Mouse (Mus musculus) neural tube, embryonic 15.5 days (tissue): Measurements from ENCODE around the gene Mcm6. TPM values are rescaled to one million over a fixed set of nuclear protein-coding genes. Genes with fewer than 3 reads are reported as not detected.
"Not testable (repeated sequence)": the region's sequence is repeated elsewhere in the genome, so short reads cannot be mapped to it uniquely, and the experiment has no call there.

ENCODE experiments used
- ATAC-seq: fragments of 200-750 bp; cut with Nextera tagmentation; 2 replicates; pipeline ENCODE4 v1.8.0; 2017; ENCODE audit warnings: mild to moderate bottlenecking, moderate TSS enrichment, moderate library complexity; ENCODE audit not compliant: low FRiP score
- H3K27ac ChIP-seq: fragments of 300-500 bp; sonication (generic); replicated peaks from 2 replicates; pipeline ENCODE4 v1.5.1; 2015; ENCODE audit warnings: mild to moderate bottlenecking, inconsistent platforms
- H3K27me3 ChIP-seq: fragments of 300-500 bp; sonication (generic); replicated peaks from 2 replicates; pipeline ENCODE4 v1.6.1; 2015; ENCODE audit warnings: inconsistent platforms
- H3K36me3 ChIP-seq: fragments of 300-500 bp; sonication (generic); 2 replicates; pipeline ENCODE4 v1.6.1; 2015; ENCODE audit warnings: inconsistent platforms
- H3K4me1 ChIP-seq: fragments of 300-500 bp; sonication (generic); 2 replicates; pipeline ENCODE4 v1.6.1; 2015; ENCODE audit warnings: inconsistent platforms
- H3K4me2 ChIP-seq: fragments of 300-500 bp; sonication (generic); 2 replicates; pipeline ENCODE4 v1.6.1; 2015; ENCODE audit warnings: inconsistent platforms, mild to moderate bottlenecking, moderate library complexity
- H3K4me3 ChIP-seq: fragments of 300-500 bp; sonication (generic); replicated peaks from 2 replicates; pipeline ENCODE4 v1.5.1; 2015; ENCODE audit warnings: mild to moderate bottlenecking, inconsistent platforms
- H3K9ac ChIP-seq: fragments of 300-500 bp; sonication (generic); replicated peaks from 2 replicates; pipeline ENCODE4 v1.6.1; 2015; ENCODE audit warnings: mild to moderate bottlenecking, inconsistent platforms
- H3K9me3 ChIP-seq: fragments of 300-500 bp; sonication (generic); replicated peaks from 2 replicates; pipeline ENCODE4 v1.6.1; 2016; ENCODE audit warnings: inconsistent platforms
- WGBS: fragments of 180-500 bp; shearing (Covaris S2); methylation state at CpG from one replicate; pipeline ENCODE4 v1.1.7; 2015; ENCODE audit warnings: mixed read lengths; 5-methylcytosine and 5-hydroxymethylcytosine counted together
- polyA plus RNA-seq: library from polyadenylated mRNA; unstranded; fragments of >200 nt; fragmentation: Nextera tagmentation; extraction: Ambion mirVana; gene quantifications from 2 replicates; pipeline ENCODE4 v1.2.1, GENCODE M21; 2015

Gene Mcm6
- polyA plus RNA-seq, 1 experiment from 2014 or later = 52.3 TPM

GRCm38 (mm10) chr1:128327165-128327564 lies 32.3 kb downstream of the Mcm6 start:
- 95% methylated on average over 1 of the region's 1 CpGs for WGBS
- Histone ChIP-seq H3K27ac (no peak overlapping the region), H3K36me3 (peaks cover 7% of the 10 kb centered on the region; the same call in 1 of the 2 replicates), H3K9me3 (no peaks in the 10 kb centered on the region), H3K4me1 (no peaks in the 10 kb centered on the region), H3K4me2 (no peak overlapping the region), H3K4me3 (no peak overlapping the region), H3K9ac (no peak overlapping the region), H3K27me3 (no peaks in the 10 kb centered on the region)
- no peak for ATAC-seq

DNA sequence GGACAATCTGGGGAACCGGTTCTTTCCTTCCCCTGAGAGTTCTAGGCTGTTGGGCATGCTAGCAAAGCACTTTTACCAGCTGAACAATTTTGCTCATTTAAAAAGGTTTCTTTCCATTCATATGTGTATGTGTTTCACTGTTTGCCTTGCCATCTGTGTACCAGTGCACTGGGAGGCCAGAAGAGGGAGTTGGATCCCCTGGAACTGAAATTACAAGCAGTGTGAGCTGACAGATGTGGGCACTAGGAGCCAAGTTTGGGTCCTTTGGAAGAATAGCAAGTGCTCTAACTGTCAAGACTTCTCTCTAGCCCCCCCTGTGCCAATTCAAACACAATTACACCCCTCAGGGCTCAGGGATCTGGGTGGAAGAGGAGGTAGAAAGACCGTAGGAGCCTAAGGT lies 34.7 kb downstream of the Mcm6 start:
- no peak for ATAC-seq
- Histone ChIP-seq H3K4me1 (no peaks in the 10 kb centered on the region), H3K9me3 (no peaks in the 10 kb centered on the region), H3K4me2 (no peak overlapping the region), H3K27me3 (no peaks in the 10 kb centered on the region), H3K9ac (no peak overlapping the region), H3K4me3 (no peak overlapping the region), H3K27ac (no peak overlapping the region), H3K36me3 (no peaks in the 10 kb centered on the region)
- 74% methylated on average over 2 of the region's 2 CpGs for WGBS

DNA sequence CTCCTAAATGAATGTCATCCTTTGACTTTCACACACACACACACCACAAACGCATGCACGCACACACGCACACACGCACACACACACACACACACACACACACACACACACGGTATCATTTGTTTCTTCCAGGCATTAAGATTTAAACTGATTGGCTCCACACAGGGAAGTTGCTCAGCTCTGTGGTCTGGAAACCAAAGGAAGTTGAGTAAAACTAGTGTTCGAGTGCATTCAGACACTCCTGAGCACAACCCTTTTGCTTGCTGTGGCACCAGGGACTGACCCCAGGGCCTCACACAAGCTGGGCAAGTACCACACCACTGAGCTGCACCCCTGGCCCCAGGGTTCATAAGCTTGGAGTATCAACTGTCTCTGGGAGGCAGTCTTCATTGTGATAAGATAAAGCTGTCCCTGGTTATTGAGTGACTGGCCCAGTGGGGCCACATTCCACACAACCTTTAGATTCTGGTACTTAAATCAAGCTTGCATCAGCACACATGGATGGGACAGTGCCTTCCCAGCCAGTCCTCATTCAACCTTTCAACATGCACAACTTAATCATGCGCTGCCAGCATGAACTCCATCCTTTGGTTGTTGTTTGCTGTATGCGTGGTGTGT lies 36.3 kb downstream of the Mcm6 start:
- Histone ChIP-seq H3K27ac (no peak overlapping the region), H3K9me3 (no peaks in the 10 kb centered on the region), H3K4me3 (no peak overlapping the region), H3K9ac (no peak overlapping the region), H3K27me3 (no peaks in the 10 kb centered on the region), H3K4me2 (no peak overlapping the region), H3K36me3 (no peaks in the 10 kb centered on the region), H3K4me1 (no peaks in the 10 kb centered on the region)
- 90% methylated on average over 8 of the region's 8 CpGs for WGBS
- no peak for ATAC-seq

- not testable (repeated sequence) for H3K27ac ChIP-seq, H3K4me3 ChIP-seq, H3K36me3 ChIP-seq, H3K9ac ChIP-seq, ATAC-seq, H3K4me2 ChIP-seq, H3K4me1 ChIP-seq, H3K27me3 ChIP-seq, H3K9me3 ChIP-seq
- 91% methylated on average over 6 of the region's 6 CpGs for WGBS
Measured at GRCm38 (mm10) chr1:128319266-128319665, 40.2 kb downstream of the Mcm6 start.

GRCm38 (mm10) chr1:128314665-128315064 lies 44.8 kb downstream of the Mcm6 start:
- ATAC-seq = no peak
- no peaks in the 10 kb centered on the region for H3K9me3 ChIP-seq
- no peak overlapping the region for H3K27ac ChIP-seq
- no peak overlapping the region for H3K4me2 ChIP-seq
- WGBS = 69% methylated on average over 4 of the region's 4 CpGs
- H3K27me3 ChIP-seq = no peaks in the 10 kb centered on the region
- no peak overlapping the region for H3K9ac ChIP-seq
- H3K36me3 ChIP-seq = no peaks in the 10 kb centered on the region
- 0 out of 2 replicates have a peak, but pooled peaks cover 2% of the 10 kb centered on the region for H3K4me1 ChIP-seq
- H3K4me3 ChIP-seq = no peak overlapping the region

GRCm38 (mm10) chr1:128309043-128309442 lies 50.4 kb downstream of the Mcm6 start:
- H3K9ac ChIP-seq = no peak overlapping the region
- H3K4me3 ChIP-seq = no peak overlapping the region
- 86% methylated on average over 3 of the region's 3 CpGs for WGBS
- H3K4me1 ChIP-seq = no peaks in the 10 kb centered on the region
- H3K27me3 ChIP-seq = no peaks in the 10 kb centered on the region
- ATAC-seq = no peak
- H3K9me3 ChIP-seq = no peaks in the 10 kb centered on the region
- H3K27ac ChIP-seq = no peak overlapping the region
- no peaks in the 10 kb centered on the region for H3K36me3 ChIP-seq
- no peak overlapping the region for H3K4me2 ChIP-seq

DNA sequence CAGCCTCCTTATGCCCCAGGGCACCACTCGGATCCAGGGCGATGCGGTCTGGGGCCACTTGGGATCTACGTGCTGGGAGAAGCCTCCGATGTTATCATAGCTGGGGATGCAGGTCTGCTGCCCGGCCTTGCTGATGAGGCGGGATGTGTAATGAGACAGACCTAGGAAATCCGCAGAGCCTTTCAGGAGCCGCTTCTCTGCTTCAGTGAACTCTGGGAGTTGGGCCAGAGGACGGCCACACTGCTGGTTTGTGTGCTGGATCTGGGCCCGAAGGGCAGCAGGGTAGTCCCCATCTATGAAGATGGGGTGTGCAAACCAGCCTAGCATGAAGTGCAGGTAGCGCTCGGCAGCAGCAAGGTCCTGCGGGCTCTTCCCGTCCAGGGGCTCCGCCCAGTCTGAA lies 55.6 kb downstream of the Mcm6 start:
- H3K27me3 ChIP-seq = no peaks in the 10 kb centered on the region
- no peaks in the 10 kb centered on the region for H3K4me1 ChIP-seq
- no peak overlapping the region for H3K4me2 ChIP-seq
- ATAC-seq = 0 out of 2 replicates have a peak, but pooled peaks have one; percentile 24
- no peaks in the 10 kb centered on the region for H3K36me3 ChIP-seq
- no peak overlapping the region for H3K4me3 ChIP-seq
- H3K9ac ChIP-seq = no peak overlapping the region
- WGBS = 86% methylated on average over 16 of the region's 16 CpGs
- H3K27ac ChIP-seq = no peak overlapping the region
- no peaks in the 10 kb centered on the region for H3K9me3 ChIP-seq

DNA sequence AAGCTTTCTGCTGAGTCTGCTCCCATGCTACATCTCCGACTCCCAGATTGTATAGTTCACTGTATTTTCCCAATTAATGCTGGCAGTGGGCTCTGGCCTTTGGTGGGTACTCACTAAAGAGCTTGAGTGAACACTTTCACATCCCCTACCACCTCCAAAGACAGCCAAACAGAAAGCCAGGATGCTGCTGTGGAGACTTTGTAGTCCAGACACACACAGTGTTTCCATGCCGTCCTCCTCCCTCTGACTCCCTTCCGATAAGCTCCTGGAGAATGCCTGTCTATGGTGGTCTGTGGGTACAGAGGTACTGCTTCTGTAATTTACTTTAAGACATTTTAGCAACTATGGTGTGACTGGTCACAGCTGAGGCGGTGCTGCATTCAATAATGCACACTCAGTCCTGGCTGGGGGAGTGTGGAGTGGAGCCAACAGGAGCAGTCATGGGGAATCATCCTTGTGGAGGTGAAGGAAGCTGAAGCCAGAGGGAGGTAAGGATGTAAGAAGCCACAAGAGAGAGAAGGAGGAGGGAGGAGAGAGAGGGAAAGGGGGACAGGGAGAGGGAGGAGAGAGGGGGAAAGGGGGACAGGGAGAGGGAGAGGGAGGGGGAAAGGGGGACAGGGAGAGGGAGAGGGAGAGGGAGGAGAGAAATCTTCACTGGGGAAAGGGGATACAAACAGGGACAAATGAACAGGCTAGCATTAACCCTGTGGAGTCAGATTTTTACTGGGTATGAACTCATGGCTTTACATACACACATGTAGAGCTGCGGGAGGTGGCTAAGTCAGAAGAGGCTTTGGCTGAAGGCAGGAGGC lies 63.5 kb downstream of the Mcm6 start:
- H3K9me3 ChIP-seq = no peaks in the 10 kb centered on the region
- no peak overlapping the region for H3K27ac ChIP-seq
- WGBS = 68% methylated on average over 5 of the region's 5 CpGs
- no peak overlapping the region for H3K4me3 ChIP-seq
- H3K36me3 ChIP-seq = no peaks in the 10 kb centered on the region
- H3K27me3 ChIP-seq = no peaks in the 10 kb centered on the region
- H3K4me1 ChIP-seq = no peaks in the 10 kb centered on the region
- 0 out of 2 replicates have a peak, but pooled peaks have one; percentile 41 for ATAC-seq
- H3K9ac ChIP-seq = no peak overlapping the region
- H3K4me2 ChIP-seq = no peak overlapping the region

- Histone ChIP-seq H3K4me1 (no peaks in the 10 kb centered on the region), H3K27ac (no peak overlapping the region), H3K4me3 (no peak overlapping the region), H3K9ac (no peak overlapping the region), H3K27me3 (no peaks in the 10 kb centered on the region), H3K4me2 (no peak overlapping the region), H3K36me3 (no peaks in the 10 kb centered on the region), H3K9me3 (no peaks in the 10 kb centered on the region)
- 82% methylated on average over 8 of the region's 8 CpGs for WGBS
- ATAC-seq = peak; percentile 53; the same call in 1 of the 2 replicates
Measured at GRCm38 (mm10) chr1:128295296-128295695, 64.2 kb downstream of the Mcm6 start.

DNA sequence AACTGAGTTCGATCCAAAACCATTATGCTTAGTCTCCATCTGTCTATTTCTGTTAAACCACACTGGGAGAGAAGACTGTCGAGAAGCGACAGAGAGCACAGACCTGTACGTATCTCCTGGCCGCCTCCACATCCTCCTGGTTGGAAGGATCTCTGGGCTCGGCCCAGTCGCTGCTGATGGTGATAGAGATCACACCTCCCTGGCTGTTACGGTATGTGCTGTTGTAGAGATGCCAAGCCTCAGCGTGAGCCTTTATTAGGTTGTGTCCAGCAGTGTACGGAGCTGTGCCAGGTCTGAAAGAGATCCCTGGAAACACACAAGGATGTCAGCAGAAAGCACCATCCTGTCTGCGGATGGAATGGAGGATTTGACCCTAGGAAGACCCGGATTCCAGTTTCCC lies 65.9 kb downstream of the Mcm6 start:
- Histone ChIP-seq H3K9ac (no peak overlapping the region), H3K4me2 (no peak overlapping the region), H3K4me1 (no peaks in the 10 kb centered on the region), H3K4me3 (no peak overlapping the region), H3K27ac (no peak overlapping the region), H3K27me3 (no peaks in the 10 kb centered on the region), H3K9me3 (no peaks in the 10 kb centered on the region), H3K36me3 (no peaks in the 10 kb centered on the region)
- WGBS = 87% methylated on average over 12 of the region's 12 CpGs
- no peak for ATAC-seq

DNA sequence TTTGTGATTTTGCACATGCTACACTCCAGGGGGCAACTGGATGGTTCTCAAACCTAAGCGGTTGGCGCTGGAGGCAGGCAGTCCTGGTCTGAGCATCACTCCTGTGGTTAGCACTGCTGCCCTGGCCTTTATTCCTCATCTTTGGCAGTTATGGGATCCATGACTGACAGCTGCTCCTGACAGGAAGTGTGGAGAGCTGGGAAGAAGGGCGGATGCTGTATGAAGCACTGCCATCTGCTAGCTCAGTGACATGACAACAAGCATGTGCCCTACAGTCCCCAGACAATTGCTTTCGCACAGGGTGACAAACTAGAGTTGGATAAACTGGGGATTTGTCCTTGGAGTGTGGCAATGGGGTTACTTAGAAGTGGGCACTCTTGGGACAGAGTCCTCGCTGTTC lies 69.2 kb downstream of the Mcm6 start:
- H3K4me1 ChIP-seq = no peaks in the 10 kb centered on the region
- H3K36me3 ChIP-seq = no peaks in the 10 kb centered on the region
- no peaks in the 10 kb centered on the region for H3K9me3 ChIP-seq
- H3K27ac ChIP-seq = no peak overlapping the region
- 84% methylated on average over 5 of the region's 5 CpGs for WGBS
- ATAC-seq = no peak
- no peak overlapping the region for H3K9ac ChIP-seq
- no peak overlapping the region for H3K4me3 ChIP-seq
- H3K4me2 ChIP-seq = no peak overlapping the region
- no peaks in the 10 kb centered on the region for H3K27me3 ChIP-seq

- Histone ChIP-seq H3K36me3 (peaks cover 14% of the 10 kb centered on the region), H3K9me3 (0 out of 2 replicates have a peak, but pooled peaks cover 2% of the 10 kb centered on the region), H3K4me3 (no peak overlapping the region), H3K4me1 (no peaks in the 10 kb centered on the region), H3K27me3 (no peaks in the 10 kb centered on the region), H3K9ac (no peak overlapping the region), H3K27ac (no peak overlapping the region), H3K4me2 (no peak overlapping the region)
- 79% methylated on average over 9 of the region's 9 CpGs for WGBS
- ATAC-seq = no peak
Measured at GRCm38 (mm10) chr1:128285136-128285535, 74.3 kb downstream of the Mcm6 start.
